Mouse (Mus musculus) T-helper 2 cell (primary cell): ENCODE data around the gene Cul9.
"Not testable (repeated sequence)": the region's sequence is repeated elsewhere in the genome, so short reads cannot be mapped to it uniquely, and the experiment has no call there.

ENCODE experiments used
- in situ Hi-C: fragments of 300-600 bp; cut with MboI, MseI; formaldehyde crosslinking; loops from one replicate; pipeline ENCODE4 v1.15.1; 2025; ENCODE audit warnings: high pct_unique_total_duplicates

Gene Cul9

DNA sequence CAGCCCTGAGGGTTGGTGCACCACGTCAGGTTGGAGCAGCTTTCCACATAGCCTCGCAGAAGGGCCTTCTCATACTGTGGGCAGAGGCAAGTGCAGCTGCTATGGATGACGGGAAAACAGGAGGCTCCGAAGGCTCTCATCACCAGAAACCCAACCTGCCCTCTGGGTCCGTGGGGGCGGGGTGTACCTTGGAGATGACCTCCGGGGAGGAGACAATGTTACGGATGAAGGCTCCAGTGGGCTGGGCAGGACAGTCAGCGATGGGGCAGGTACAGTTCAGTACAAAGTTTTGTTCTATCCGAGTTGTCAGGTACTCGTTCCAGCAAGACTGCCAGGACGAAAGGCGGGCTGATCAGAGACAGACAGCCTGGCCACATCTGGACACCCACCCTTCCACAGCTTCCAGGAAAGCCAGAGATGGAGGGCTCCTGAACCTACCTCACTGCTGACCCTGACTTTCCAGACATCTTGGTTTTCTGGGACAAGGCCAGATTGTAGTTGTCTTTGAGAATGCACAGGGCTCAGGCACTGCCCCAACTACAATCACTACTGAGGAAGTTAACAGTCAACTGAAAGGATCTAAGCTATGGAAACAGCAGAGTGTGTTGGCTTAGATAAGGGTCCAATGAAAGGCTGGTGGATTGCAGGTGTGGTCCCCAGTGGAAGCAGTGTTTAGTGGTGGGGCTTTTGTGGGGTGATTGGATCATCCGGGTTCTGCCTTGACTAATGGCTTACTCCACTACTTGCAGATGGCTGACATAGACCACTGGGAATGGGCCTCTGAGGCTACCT is 42.1 kb downstream of the Cul9 start:
- in situ Hi-C loops = no loop called here

GRCm38 (mm10) chr17:46502775-46503174 is 43.4 kb downstream of the Cul9 start:
- in situ Hi-C loops = no loop called here

DNA sequence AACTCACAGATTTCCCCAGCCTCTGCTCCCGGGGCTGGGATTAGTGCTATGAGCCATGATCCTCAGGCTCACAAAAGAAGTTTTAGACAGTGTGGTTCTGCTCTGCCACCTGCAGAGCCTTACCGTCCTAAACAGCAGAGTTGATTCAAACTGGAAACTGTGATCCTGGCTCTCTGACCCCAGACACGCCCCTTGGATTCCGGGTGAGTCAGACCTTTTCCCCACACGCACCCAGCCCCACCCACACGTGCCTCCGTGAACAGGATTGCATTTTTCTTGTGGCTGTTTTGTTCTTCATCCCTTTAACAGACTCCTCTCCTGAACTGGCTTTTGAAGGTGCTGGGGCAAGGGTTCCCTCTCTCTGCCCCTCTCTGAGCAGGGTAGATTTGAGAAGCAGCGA is 48.2 kb downstream of the Cul9 start:
- in situ Hi-C loops = no loop called here

DNA sequence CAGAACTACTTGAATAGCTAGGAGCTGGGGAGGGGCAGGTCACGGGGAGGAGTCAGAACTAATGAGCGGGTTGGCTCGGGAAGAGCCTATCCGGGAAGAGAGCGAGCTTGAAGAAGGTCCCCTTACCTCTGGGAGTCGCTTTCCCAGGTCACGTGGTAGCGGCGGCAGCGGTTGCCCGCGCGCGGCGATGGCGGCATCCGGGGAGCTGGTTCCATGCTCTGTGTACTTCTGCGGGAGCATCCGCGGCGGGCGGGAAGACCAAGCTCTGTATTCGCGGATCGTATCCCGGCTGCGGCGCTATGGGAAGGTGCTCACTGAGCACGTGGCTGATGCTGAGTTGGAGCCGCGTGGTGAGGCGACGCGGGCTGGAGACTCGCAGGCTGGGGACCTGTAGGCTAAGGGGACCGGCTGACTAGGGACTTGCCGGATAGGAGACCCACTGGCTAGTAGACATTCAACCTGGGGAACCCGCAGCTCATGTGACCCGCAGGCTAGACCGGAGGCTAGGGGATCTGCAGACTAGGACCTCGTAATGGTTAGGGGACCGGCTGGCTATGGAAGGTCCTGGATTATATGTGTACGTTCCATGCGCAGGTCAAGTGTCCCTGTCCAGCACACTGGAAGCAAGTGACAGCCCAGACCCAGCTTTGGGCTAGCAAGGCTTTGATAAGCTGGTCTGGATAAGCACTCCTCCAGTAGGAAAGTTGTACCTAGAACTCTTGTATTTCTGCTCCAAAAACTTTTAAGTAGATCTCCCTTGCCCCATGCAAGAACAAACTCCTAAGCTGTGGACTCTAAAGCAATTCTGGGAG is 49.4 kb downstream of the Cul9 start, which contains the start of gene Dnph1:
TSS of gene Dnph1 (plus strand) at position 89 of the 812 bp plus-strand sequence.
- in situ Hi-C loops = no loop called here

DNA sequence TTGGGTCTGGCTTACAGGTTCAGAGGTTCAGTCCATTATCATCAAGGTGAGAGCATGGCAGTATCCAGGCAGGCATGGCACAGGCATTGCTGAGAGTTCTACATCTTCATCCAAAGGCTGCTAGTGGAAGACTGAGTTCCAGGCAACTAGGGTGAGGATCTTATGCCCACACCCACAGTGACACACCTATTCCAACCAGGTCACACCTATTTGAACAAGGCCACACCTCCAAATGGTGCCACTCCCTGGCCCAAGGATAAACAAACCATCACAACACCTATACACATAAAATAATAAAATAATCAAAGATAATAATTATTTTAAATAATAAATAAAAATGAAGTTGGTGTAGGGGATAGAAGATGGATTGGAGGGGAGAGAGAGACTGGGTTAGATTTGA is 50.1 kb downstream of the Cul9 start:
- in situ Hi-C loops = not testable (repeated sequence)

GRCm38 (mm10) chr17:46495486-46495885 is 50.7 kb downstream of the Cul9 start:
- in situ Hi-C loops = no loop called here

DNA sequence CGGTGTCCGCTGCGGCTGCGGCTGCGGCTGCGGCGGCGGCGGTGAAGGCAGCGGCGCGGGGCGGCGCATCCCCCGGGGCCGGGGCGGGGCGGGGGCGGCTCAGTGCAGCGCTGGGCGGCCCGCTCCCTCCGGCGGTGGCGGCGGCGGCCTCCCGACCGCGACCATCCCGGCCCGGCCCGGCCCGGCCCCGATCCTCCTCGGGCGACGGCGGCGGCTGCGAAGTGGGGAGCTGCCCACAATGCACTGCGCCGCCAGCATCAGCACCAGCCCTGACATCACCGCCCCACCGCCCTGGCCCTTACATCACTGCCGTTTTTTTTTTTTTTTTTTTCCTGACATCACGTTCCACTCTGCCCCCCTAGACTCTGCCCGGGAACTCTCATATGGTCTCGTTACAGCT is 58.8 kb downstream of the Cul9 start, which contains the start of gene Ttbk1:
TSS of gene Ttbk1 (minus strand) at position 245 of the 400 bp plus-strand sequence.
- in situ Hi-C loops = loop anchor here (10.0 kb wide), 2 partner anchors 57 to 1793 kb away; partner anchors contain the start of gene Cul9

DNA sequence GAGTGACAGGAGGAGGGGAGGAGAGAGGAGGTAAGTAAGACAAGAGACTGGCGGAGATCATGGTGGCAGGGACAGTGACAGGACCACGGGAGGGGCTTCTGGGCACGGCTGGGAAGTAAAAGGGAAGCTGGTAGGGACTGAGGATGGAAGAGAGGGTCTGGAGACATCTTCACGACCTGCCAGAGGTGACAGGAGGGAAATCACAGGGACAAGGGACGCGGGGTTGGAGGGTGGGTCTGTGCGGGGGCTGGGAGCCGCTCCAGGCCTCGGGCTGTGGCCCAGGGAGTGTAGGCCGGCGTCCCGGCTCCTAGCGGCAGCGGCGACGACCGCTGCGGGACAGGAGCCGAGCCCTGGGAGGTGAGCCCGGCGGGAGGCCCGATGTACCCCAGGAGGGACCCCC is 59.2 kb downstream of the Cul9 start:
- in situ Hi-C loops = loop anchor here (10.0 kb wide), 2 partner anchors 58 to 1792 kb away; partner anchors contain the start of gene Cul9

DNA sequence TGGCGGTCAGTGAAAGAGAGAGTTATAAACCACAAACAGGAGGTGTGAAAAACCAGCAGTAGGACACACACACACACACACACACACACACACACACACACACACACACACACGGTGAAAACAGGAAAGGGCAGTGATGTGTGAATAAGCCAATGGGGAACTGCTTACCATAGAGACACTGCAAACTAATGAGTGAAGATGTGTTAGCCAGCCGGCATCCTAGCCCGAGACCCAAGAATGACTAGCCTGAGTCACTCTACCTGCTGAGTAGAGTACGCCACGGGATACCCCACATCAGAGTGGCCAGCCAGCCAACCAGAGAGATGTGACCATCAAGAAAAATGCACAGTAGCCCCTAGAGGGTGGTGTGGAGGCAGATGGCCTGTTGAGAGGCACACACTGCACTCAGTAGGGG is 61.7 kb downstream of the Cul9 start:
- in situ Hi-C loops = loop anchor here (10.0 kb wide), 2 partner anchors 60 to 1790 kb away; partner anchors contain the start of gene Cul9

DNA sequence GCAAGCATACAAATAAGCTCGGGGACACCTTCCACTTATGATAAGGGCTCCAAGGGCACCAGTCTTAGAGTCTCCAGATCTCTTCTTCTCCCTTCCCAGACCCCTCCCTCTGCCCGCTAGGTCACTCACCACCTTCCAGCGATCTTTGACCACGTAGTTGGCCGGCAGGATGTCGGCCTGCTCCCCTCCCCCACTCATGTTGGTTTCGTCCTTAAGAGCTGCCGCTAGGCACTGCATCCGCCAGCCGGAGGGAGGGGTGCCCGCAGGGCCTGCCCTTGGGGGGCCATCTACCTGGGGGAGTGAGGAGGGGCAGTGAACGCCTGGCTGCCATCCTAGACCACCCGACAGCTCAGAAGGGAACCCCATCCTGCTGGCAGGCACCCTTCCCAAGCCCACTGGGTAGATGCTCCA is 62.2 kb downstream of the Cul9 start:
- in situ Hi-C loops = loop anchor here (10.0 kb wide), 2 partner anchors 61 to 1789 kb away; partner anchors contain the start of gene Cul9

GRCm38 (mm10) chr17:46483561-46484001 is 62.6 kb downstream of the Cul9 start:
- in situ Hi-C loops = loop anchor here (10.0 kb wide), 2 partner anchors 61 to 1789 kb away; partner anchors contain the start of gene Cul9

- in situ Hi-C loops = no loop called here
Measured at GRCm38 (mm10) chr17:46477286-46477685, 68.9 kb downstream of the Cul9 start.

- in situ Hi-C loops = no loop called here
Measured at GRCm38 (mm10) chr17:46476601-46477000, 69.6 kb downstream of the Cul9 start.

DNA sequence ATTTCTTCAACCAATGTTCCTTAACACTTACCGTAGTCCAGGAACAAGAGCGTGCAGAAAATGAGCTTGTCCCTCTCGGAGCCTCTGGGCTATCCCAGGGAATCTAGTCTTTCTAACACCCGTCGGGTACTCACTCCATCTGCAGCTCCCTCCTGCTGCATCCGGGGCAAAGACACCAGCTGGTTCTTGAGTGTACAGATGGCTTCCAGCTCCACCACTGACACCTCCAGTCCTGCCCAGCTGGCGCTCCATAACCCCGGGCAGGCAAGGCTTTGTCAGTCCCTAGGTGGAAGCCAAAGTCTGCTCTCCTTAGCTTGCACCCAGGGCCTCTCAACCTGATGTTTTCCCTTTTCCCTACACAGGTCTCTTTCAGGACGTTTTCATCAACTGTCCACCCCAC is 78.4 kb downstream of the Cul9 start:
- in situ Hi-C loops = no loop called here

- in situ Hi-C loops = no loop called here
Measured at GRCm38 (mm10) chr17:46462226-46462625, 84.0 kb downstream of the Cul9 start.

GRCm38 (mm10) chr17:46461347-46461746 is 84.8 kb downstream of the Cul9 start:
- in situ Hi-C loops = no loop called here

GRCm38 (mm10) chr17:46460673-46461072 is 85.5 kb downstream of the Cul9 start:
- in situ Hi-C loops = no loop called here

DNA sequence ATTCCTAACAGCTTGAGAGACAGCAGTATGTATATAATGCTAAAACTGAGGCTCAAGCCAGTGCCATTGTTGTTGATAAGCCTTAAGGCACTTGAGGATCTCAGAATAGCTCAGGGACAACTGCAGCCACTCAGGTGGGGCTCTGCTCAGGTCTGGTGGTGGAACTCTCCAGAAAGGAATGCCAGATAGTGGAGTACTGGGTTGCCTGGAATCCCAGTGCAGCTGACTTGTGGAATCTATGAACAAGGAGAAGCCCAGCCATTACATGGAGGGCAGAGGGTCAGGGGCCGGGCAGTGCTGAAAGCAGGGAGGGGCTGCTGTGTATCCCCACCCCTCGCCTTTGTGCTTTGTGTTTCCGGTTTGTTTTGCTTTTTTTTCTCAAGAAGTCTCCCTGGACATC is 87.7 kb downstream of the Cul9 start:
- in situ Hi-C loops = no loop called here

GRCm38 (mm10) chr17:46457791-46458190 is 88.4 kb downstream of the Cul9 start:
- in situ Hi-C loops = no loop called here

DNA sequence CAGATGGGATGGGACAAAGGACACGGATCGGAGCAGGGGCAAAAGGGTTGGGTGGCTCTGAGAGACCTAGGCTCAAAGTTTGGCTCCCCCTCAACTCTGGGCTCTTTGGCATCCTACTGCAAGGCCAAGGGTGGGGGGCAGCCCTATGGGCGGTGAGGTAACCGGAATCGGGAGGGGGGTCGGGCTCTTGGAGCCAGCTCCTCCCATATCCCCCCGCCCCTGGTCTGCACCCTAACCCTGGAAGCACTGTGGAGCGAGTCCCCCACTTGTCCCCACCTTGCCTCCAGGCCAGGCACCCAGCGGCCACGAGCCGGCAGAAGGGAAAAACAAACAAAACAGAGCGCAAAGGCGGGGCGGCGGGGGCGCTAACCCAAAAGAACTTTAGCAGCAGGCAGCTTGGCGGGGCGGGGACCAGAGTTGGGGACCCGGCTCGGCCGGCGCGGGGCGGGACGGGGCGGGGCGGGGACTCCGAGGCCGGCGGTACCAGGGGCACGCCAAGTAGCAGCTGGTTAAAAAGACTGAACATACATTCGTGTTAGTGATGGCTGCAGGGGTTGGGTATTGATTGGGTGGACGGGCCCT is 91.0 kb downstream of the Cul9 start:
- in situ Hi-C loops = no loop called here

DNA sequence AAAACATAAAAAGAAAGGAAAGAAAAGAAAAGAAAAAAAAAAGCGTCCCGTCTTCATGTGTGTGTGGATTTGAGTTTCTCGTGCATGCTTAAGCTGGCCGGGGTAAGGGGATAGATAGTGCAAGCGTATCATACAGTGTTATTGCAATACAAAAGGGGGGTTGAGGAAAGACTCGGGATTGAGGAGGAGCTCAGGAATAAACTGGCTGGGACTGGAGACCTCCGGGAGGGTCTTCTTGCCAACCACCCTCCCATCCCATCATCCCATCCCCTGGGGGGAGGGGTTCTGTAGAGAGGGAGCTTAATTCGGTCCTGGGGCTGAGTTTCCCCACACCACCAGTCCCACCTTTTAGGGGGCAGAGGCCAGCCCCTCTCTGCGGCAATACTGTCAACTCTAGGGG is 91.6 kb downstream of the Cul9 start:
- in situ Hi-C loops = no loop called here

GRCm38 (mm10) chr17:46453970-46454411 is 92.2 kb downstream of the Cul9 start:
- in situ Hi-C loops = no loop called here
